Mouse (Mus musculus): ENCODE data around the gene Kdm2b. TPM values are rescaled to one million over a fixed set of nuclear protein-coding genes. Genes with fewer than 3 reads are reported as not detected.

Kdm2b gene
- total RNA-seq, 4 experiments from 2014 or later, result 22.9 to 27.1 (median 24.6) TPM

DNA sequence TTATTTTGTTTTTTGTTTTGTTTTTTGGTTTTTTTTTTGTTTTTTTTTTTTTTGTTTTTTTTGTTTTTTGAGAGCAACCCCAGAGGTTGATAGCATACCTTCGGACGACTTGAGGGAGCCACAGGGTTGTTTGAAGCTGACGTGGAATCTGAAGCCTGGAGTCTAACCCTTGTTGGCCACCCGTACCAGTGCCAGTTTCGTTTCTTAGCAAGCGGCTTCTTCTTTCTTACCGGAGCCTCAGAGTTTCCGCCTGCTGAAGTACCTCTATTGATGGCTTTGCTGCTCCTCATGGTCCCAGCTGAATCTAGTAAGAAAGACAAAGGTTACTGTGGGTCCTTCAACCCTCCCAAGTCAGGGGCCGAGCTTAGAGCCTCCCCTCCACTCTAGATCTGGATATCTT lies 22.1 kb upstream of the Kdm2b start:
- DNase-seq (ENCODE audit: low spot score in 2 of 2), result no peak

- no peak for DNase-seq (ENCODE audit: low spot score in 2 of 2)
Observed at GRCm38 (mm10) chr5:123010806-123011205, 21.2 kb upstream of the Kdm2b start.

DNA sequence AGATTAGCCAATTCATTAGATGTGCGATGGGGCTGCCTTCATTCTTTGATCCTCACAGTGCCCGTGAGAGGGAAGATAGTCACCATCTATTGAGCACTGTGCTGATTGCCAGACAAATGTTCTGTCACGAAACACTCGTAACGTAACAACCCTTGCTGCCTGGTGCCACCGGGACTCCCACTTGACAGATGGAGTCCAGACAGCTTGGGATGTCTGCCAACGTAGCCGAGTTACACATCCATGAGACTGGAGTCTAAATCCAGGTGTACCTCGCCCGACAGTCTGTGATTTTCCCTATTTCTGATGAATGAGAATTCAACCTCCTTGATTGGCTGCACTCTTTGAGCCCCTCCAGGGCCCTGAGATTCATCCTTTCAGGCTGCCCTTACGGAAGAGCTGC lies 20.2 kb upstream of the Kdm2b start:
- no peak for DNase-seq (ENCODE audit: low spot score in 2 of 2)

GRCm38 (mm10) chr5:123008877-123009493 lies 19.4 kb upstream of the Kdm2b start:
- no peak for DNase-seq (ENCODE audit: low spot score in 2 of 2)

DNA sequence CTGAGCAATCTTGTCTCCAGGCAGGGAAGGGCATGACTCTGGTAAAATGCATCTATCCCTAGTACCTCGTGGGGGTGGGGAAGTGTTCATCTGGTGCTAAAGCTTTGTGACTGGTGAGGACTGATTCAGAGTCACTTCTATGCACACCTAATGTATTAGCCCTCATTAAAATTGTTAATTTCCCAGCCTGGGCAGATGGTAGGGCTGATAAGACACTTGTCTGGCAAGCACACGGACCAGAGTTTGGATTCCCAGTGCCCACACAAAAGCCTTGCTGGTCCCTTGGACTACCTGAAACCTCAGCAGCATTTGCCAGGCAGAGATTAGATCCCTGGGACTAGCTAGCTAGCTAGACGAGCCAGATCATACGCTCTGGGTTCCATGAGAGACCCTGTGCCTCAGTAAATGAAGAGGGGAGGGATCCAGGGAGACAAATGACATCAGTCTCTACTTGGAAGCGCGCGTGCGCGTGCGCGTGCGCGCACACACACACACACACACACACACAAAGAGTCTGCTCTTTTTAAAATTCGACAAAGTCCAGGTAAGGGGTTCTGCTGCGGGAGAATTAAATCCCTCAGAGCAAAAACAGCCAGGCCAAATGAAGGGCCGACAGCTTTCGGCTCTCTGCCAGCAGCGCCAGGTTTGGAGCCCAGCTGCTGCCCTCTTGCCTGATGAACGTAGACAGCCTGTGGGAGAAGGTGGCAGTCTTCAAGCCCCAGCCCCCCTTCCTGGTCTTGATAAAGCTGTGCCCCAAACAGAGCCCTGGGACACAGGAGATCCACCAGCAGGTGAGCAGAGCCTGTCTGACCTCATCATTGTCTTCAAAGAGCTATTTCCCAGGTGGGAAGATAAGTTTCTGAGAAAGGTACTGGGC lies 16.3 kb upstream of the Kdm2b start:
- no peak for DNase-seq (ENCODE audit: low spot score in 2 of 2)

GRCm38 (mm10) chr5:123000901-123001300 lies 11.3 kb upstream of the Kdm2b start:
- DNase-seq (ENCODE audit: low spot score in 2 of 2), result no peak

DNA sequence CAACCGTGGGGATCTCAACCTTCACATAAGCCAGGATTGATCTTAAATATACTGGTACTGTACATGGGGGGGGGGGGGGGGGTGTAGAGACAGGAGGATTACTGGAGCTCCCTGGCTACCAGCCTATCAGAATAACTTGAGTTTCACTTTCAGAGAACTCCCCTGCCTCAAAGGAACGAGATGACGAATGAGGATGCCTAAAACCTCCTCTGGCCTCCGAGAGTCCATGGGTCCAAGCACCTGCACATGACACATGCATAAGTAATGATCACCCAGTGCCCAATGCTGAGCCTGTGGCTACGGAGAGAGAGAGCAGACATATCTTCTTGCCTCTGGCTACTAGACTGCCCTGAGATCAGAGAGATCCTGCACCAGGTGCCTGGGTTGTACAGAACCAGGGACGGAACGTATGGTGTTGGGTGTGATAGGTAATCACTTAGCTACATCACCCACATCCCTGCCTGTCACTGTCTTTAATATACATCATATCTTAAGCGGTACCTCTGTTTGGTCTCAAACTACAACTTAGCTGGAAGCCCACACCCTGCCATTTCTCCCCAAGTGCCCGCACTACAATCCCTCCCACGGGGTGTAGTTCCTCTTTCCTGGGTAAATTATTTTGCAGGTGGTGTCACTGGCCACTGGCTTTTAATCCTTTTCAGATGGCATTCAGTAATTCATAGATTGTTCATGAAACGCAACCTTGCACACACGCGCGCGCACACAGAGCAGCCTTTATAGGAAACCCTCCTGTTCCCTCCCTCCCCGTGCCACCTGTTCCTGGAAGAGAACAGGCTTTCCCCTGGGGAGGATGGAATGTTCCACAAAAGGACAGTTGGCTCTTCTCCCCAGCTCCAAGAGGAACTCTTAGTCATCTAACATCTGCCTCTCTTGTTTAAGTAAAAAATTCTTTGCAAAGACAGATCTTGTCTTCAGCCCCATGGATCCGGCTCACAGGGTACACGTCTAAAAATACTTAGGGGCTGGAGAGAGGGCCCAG lies 7.9 kb upstream of the Kdm2b start:
- peak in 1 of 2 experiments; percentile 54 for DNase-seq (ENCODE audit: low spot score in 2 of 2)

GRCm38 (mm10) chr5:122994910-122995309 lies 5.3 kb upstream of the Kdm2b start:
- DNase-seq (ENCODE audit: low spot score in 2 of 2), result no peak

- DNase-seq (ENCODE audit: low spot score in 2 of 2), result peak; percentile 50 to 68
Observed at GRCm38 (mm10) chr5:122994303-122994846, 4.8 kb upstream of the Kdm2b start.

DNA sequence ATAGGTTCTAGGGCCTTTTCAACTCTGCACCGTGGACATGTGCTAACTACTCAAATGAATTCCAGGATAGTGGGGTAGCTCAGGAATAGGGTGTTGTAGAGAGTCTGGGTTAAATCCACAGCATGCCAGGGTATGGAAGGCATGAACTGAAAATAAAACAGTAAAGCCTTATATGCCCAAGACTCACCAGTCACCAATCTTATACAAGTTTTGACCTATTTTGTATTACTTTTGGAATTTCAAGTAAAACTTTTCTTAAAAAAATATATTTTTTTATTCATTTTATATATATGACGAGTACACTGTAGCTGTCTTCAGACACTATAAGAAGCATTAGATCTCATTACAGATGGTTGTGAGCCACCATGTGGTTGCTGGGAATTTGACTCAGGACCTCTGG lies 4.2 kb upstream of the Kdm2b start:
- DNase-seq (ENCODE audit: low spot score in 2 of 2), result no peak

GRCm38 (mm10) chr5:122991350-122992004 lies 1.9 kb upstream of the Kdm2b start:
- DNase-seq (ENCODE audit: low spot score in 2 of 2), result no peak

GRCm38 (mm10) chr5:122990411-122991160 lies 963 bp upstream of the Kdm2b start:
- DNase-seq (ENCODE audit: low spot score in 2 of 2), result no peak

- peak in 1 of 2 experiments; percentile 37 for DNase-seq (ENCODE audit: low spot score in 2 of 2)
Observed at GRCm38 (mm10) chr5:122989001-122989525, 560 bp downstream of the Kdm2b start.

GRCm38 (mm10) chr5:122988021-122988751 lies 1.4 kb downstream of the Kdm2b start:
- peak in 1 of 2 experiments; percentile 39 for DNase-seq (ENCODE audit: low spot score in 2 of 2)

- DNase-seq (ENCODE audit: low spot score in 2 of 2), result peak in 1 of 2 experiments; percentile 32
Observed at GRCm38 (mm10) chr5:122987211-122988020, 2.2 kb downstream of the Kdm2b start.

GRCm38 (mm10) chr5:122986091-122986493 lies 3.5 kb downstream of the Kdm2b start:
- DNase-seq (ENCODE audit: low spot score in 2 of 2), result no peak

DNA sequence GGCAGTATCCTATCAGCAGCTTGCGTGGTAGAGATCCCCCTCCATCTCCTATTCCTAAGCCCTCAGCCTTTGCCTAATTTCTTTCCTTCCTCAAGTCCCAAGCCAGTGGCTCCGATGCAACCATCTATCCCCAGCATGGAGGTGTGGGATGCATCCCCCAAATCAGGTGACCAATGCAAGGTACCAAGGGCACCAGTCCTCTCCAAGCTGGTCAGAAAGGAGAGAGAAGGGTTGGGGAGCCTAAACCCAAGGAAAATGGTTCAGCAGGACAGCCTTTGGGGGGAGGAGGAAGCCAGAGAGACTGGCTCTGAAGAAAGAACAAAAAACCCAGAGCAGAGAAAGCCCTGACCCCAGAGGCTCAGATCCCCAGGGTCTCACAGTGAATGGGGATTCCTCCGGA lies 4.3 kb downstream of the Kdm2b start:
- no peak for DNase-seq (ENCODE audit: low spot score in 2 of 2)

DNA sequence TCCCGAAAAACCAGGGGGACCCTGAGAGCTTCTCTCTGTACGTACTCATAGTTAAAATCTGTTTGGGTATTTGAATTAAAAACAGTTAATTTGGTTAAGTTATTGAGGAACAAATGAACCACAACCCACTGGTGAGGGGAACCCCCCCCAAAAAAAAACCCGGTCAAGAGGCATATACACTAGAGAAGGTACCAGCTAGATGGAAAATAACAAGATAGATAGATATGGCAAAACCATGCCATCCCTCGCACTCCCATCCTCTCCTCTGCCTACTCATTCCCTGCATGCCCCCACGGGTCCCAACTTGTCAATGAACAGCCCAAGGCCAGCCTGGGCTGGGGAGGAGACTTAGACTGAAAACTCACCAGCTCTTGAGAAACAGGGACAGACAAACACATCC lies 5.1 kb downstream of the Kdm2b start:
- no peak for DNase-seq (ENCODE audit: low spot score in 2 of 2)
